ENCODE assay signal across 12 mouse cellular contexts in the genomic region with DNA sequence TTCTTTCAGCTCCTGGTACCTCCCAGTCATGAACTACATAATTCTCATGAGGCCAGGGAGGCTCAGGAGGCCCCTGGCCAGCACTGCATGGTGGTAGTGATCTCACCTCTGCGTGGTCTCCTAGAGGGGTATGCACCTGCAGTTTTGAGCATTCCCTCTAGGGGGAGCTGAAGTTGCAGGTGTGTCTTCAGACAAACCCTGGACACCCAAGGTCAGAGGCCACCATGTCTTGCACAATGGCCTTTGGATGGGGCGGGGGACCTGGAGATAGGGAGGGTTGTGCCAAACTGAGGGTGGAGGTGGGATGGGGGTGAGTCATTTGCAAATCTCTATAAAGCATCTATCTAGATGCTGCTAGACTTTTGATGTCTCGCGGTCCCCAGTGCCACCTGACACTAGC.
DNase-seq lines count a peak whose midpoint lies in the region; ATAC-seq and TF ChIP-seq lines count a peak whose summit lies in the region.
"Had no signal": no experiment of that assay in that cellular context is flagged by ENCODE, and none has a peak within 500 bp of the region (broad histone marks: within the 10 kb centered on the region; RNA-seq: fewer than 3 reads in every experiment).

No protein-coding gene starts in this region.

- no peaks in the 10 kb centered on the region; the same call in 1 of the 2 replicates for H3K4me1 ChIP-seq in kidney, postnatal 0 days (replicated peaks; ENCODE audit: insufficient read depth, low read length)
- H3K4me1 ChIP-seq in G1E (ENCODE audit: insufficient read depth, low read depth, low read length): peaks cover 2% of the 10 kb centered on the region; the same call in 1 of the 2 replicates
- H3K4me1 ChIP-seq in olfactory bulb, adult 2 months (ENCODE audit: control insufficient read depth, insufficient read depth, low read length): peaks cover 47% of the 10 kb centered on the region
- H3K4me1 ChIP-seq in hindbrain, embryonic 13.5 days (replicated peaks): peaks cover 32% of the 10 kb centered on the region

- no peaks in the 10 kb centered on the region for H3K27me3 ChIP-seq in kidney, postnatal 0 days (ENCODE audit: insufficient read depth, low read length)
- peaks cover 48% of the 10 kb centered on the region for H3K27me3 ChIP-seq in G1E (ENCODE audit: insufficient read depth, low read length)
- peaks cover 22% of the 10 kb centered on the region; the same call in 1 of the 2 replicates for H3K27me3 ChIP-seq in hindbrain, embryonic 13.5 days
- H3K27me3 ChIP-seq: limb, embryonic 12.5 days; Patski had no signal

- H3K9ac ChIP-seq in kidney, postnatal 0 days (ENCODE audit: low read depth, low read length): no peak overlapping the region
- no peak overlapping the region for H3K9ac ChIP-seq in hindbrain, embryonic 13.5 days
- H3K9ac ChIP-seq: limb, embryonic 12.5 days had no signal

- H3K4me2 ChIP-seq in kidney, postnatal 0 days (ENCODE audit: low read length): no peak overlapping the region
- no peak overlapping the region for H3K4me2 ChIP-seq in hindbrain, embryonic 13.5 days
- H3K4me2 ChIP-seq: limb, embryonic 12.5 days had no signal

- ATAC-seq in kidney, postnatal 0 days (replicated peaks; ENCODE audit: low FRiP score, low read depth): no peak
- ATAC-seq in G1E (ENCODE audit: extremely low read depth, insufficient number of reproducible peaks, low FRiP score, poor library complexity, severe bottlenecking): no peak
- no peak for ATAC-seq in hindbrain, embryonic 13.5 days (ENCODE audit: low FRiP score)
- ATAC-seq: Patski had no signal

- H3K36me3 ChIP-seq in kidney, postnatal 0 days (ENCODE audit: insufficient read depth, low read length): no peaks in the 10 kb centered on the region
- no peaks in the 10 kb centered on the region for H3K36me3 ChIP-seq in G1E (replicated peaks)
- H3K36me3 ChIP-seq in hindbrain, embryonic 13.5 days: no peaks in the 10 kb centered on the region
- H3K36me3 ChIP-seq: hindbrain, embryonic 10.5 days; limb, embryonic 12.5 days had no signal

- no peak overlapping the region for H3K27ac ChIP-seq in kidney, postnatal 0 days
- H3K27ac ChIP-seq in olfactory bulb, adult 2 months (ENCODE audit: insufficient read depth, low read depth, low read length): no peak overlapping the region
- no peak overlapping the region for H3K27ac ChIP-seq in hindbrain, embryonic 13.5 days
- H3K27ac ChIP-seq: hindbrain, embryonic 10.5 days; limb, embryonic 12.5 days had no signal

- no peak for DNase-seq in kidney, postnatal 0 days (ENCODE audit: low spot score)
- DNase-seq in kidney, adult 9 months: no peak
- DNase-seq in A20 (ENCODE audit: low read depth, low spot score): peak; percentile 40
- DNase-seq in G1E (ENCODE audit: low spot score): no peak
- no peak for DNase-seq in urinary bladder, postnatal 36 days (ENCODE audit: low spot score in 2 of 2)
- DNase-seq in heart, postnatal 4 days: no peak
- DNase-seq: heart, adult 11 months had no signal

- TF ChIP-seq POLR2A in olfactory bulb, adult 2 months (IDR thresholded peaks at IDR 0.05; ENCODE audit: insufficient read depth, low read depth, low read length): no peak

- H3K9me3 ChIP-seq in kidney, postnatal 0 days (replicated peaks; ENCODE audit: low read length): no peaks in the 10 kb centered on the region
- H3K9me3 ChIP-seq in G1E (replicated peaks): no peaks in the 10 kb centered on the region
- H3K9me3 ChIP-seq in hindbrain, embryonic 13.5 days: no peaks in the 10 kb centered on the region
- H3K9me3 ChIP-seq: hindbrain, embryonic 10.5 days; limb, embryonic 12.5 days had no signal

- 86% methylated on average over 4 of the region's 4 CpGs for WGBS in kidney, postnatal 0 days
- 74% methylated on average over 4 of the region's 4 CpGs for WGBS in olfactory bulb, adult 2 months
- 93% methylated on average over 4 of the region's 4 CpGs for WGBS in hindbrain, embryonic 13.5 days

- no peak overlapping the region for H3K4me3 ChIP-seq in kidney, postnatal 0 days (replicated peaks; ENCODE audit: low read depth, low read length)
- H3K4me3 ChIP-seq in G1E (ENCODE audit: low read depth, low read length): no peak overlapping the region
- H3K4me3 ChIP-seq in olfactory bulb, adult 2 months (ENCODE audit: insufficient read depth, low read depth, low read length): no peak overlapping the region
- H3K4me3 ChIP-seq in hindbrain, embryonic 13.5 days: no peak overlapping the region
- H3K4me3 ChIP-seq: hindbrain, embryonic 10.5 days; limb, embryonic 12.5 days had no signal

- peak; percentile 50; the same call in 1 of the 2 replicates for TF ChIP-seq CTCF in kidney, postnatal 0 days (IDR thresholded peaks at IDR 0.05; ENCODE audit: low read depth)
- TF ChIP-seq CTCF in G1E (IDR thresholded peaks at IDR 0.05; ENCODE audit: low read depth, low read length): peak; percentile 20; the same call in 1 of the 2 replicates
- TF ChIP-seq CTCF in olfactory bulb, adult 2 months (IDR thresholded peaks at IDR 0.05; ENCODE audit: insufficient read depth, low read depth, low read length): peak; percentile 51; the same call in 1 of the 2 replicates
